Mouse (Mus musculus) neural tube, embryonic 15.5 days (tissue): ENCODE measurements around the gene Ikzf4. TPM values are rescaled to one million over a fixed set of nuclear protein-coding genes. Genes with fewer than 3 reads are reported as not detected.
A peak's percentile ranks its signal among the peaks of the same experiment; 100 is the strongest.

Experiments
- ATAC-seq: fragments of 200-750 bp; cut with Nextera tagmentation; 2 replicates; pipeline ENCODE4 v1.8.0; 2017; ENCODE audit warnings: mild to moderate bottlenecking, moderate TSS enrichment, moderate library complexity; ENCODE audit not compliant: low FRiP score
- H3K27ac ChIP-seq: fragments of 300-500 bp; sonication (generic); replicated peaks from 2 replicates; pipeline ENCODE4 v1.5.1; 2015; ENCODE audit warnings: mild to moderate bottlenecking, inconsistent platforms
- H3K27me3 ChIP-seq: fragments of 300-500 bp; sonication (generic); replicated peaks from 2 replicates; pipeline ENCODE4 v1.6.1; 2015; ENCODE audit warnings: inconsistent platforms
- H3K36me3 ChIP-seq: fragments of 300-500 bp; sonication (generic); 2 replicates; pipeline ENCODE4 v1.6.1; 2015; ENCODE audit warnings: inconsistent platforms
- H3K4me1 ChIP-seq: fragments of 300-500 bp; sonication (generic); 2 replicates; pipeline ENCODE4 v1.6.1; 2015; ENCODE audit warnings: inconsistent platforms
- H3K4me2 ChIP-seq: fragments of 300-500 bp; sonication (generic); 2 replicates; pipeline ENCODE4 v1.6.1; 2015; ENCODE audit warnings: inconsistent platforms, mild to moderate bottlenecking, moderate library complexity
- H3K4me3 ChIP-seq: fragments of 300-500 bp; sonication (generic); replicated peaks from 2 replicates; pipeline ENCODE4 v1.5.1; 2015; ENCODE audit warnings: mild to moderate bottlenecking, inconsistent platforms
- H3K9ac ChIP-seq: fragments of 300-500 bp; sonication (generic); replicated peaks from 2 replicates; pipeline ENCODE4 v1.6.1; 2015; ENCODE audit warnings: mild to moderate bottlenecking, inconsistent platforms
- H3K9me3 ChIP-seq: fragments of 300-500 bp; sonication (generic); replicated peaks from 2 replicates; pipeline ENCODE4 v1.6.1; 2016; ENCODE audit warnings: inconsistent platforms
- WGBS: fragments of 180-500 bp; shearing (Covaris S2); methylation state at CpG from one replicate; pipeline ENCODE4 v1.1.7; 2015; ENCODE audit warnings: mixed read lengths; 5-methylcytosine and 5-hydroxymethylcytosine counted together
- polyA plus RNA-seq: library from polyadenylated mRNA; unstranded; fragments of >200 nt; fragmentation: Nextera tagmentation; extraction: Ambion mirVana; gene quantifications from 2 replicates; pipeline ENCODE4 v1.2.1, GENCODE M21; 2015

The Ikzf4 gene
- polyA plus RNA-seq, 1 experiment from 2014 or later: 17.0 TPM

- no peak overlapping the region for H3K4me3 ChIP-seq
- no peaks in the 10 kb centered on the region for H3K27me3 ChIP-seq
- ATAC-seq: no peak
- WGBS: 78% methylated on average over 2 of the region's 2 CpGs
- H3K36me3 ChIP-seq: no peaks in the 10 kb centered on the region
- H3K9me3 ChIP-seq: no peaks in the 10 kb centered on the region
- no peak overlapping the region for H3K27ac ChIP-seq
- no peak overlapping the region for H3K9ac ChIP-seq
- no peak overlapping the region for H3K4me2 ChIP-seq
- no peaks in the 10 kb centered on the region for H3K4me1 ChIP-seq
Observed at GRCm38 (mm10) chr10:128598476-128598875, 47.3 kb downstream of the Ikzf4 start.

- peaks cover 19% of the 10 kb centered on the region for H3K27me3 ChIP-seq
- no peak overlapping the region for H3K9ac ChIP-seq
- H3K4me2 ChIP-seq: no peak overlapping the region
- WGBS: 63% methylated on average over 5 of the region's 5 CpGs
- no peak overlapping the region for H3K27ac ChIP-seq
- ATAC-seq: no peak
- no peaks in the 10 kb centered on the region for H3K9me3 ChIP-seq
- no peaks in the 10 kb centered on the region for H3K36me3 ChIP-seq
- peaks cover 19% of the 10 kb centered on the region for H3K4me1 ChIP-seq
- H3K4me3 ChIP-seq: no peak overlapping the region
Observed at GRCm38 (mm10) chr10:128592797-128593196, 53.0 kb downstream of the Ikzf4 start.

- H3K27ac ChIP-seq: no peak overlapping the region
- no peak overlapping the region for H3K9ac ChIP-seq
- no peak for ATAC-seq
- no peak overlapping the region for H3K4me2 ChIP-seq
- 92% methylated on average over 6 of the region's 6 CpGs for WGBS
- H3K36me3 ChIP-seq: no peaks in the 10 kb centered on the region
- H3K9me3 ChIP-seq: no peaks in the 10 kb centered on the region
- no peak overlapping the region for H3K4me3 ChIP-seq
- H3K27me3 ChIP-seq: peaks cover 32% of the 10 kb centered on the region
- peaks cover 19% of the 10 kb centered on the region for H3K4me1 ChIP-seq
Observed at GRCm38 (mm10) chr10:128591436-128591835, 54.4 kb downstream of the Ikzf4 start.

GRCm38 (mm10) chr10:128590193-128590690 lies 55.5 kb downstream of the Ikzf4 start:
- Histone ChIP-seq H3K27ac (peak overlapping the region; percentile 33; the same call in 1 of the 2 replicates), H3K27me3 (peaks cover 37% of the 10 kb centered on the region), H3K4me1 (peaks cover 19% of the 10 kb centered on the region), H3K4me3 (peak overlapping the region; percentile 56), H3K9ac (peak overlapping the region; percentile 44), H3K36me3 (no peaks in the 10 kb centered on the region), H3K9me3 (no peaks in the 10 kb centered on the region), H3K4me2 (peak overlapping the region; percentile 99)
- under 1% methylated on average over 40 of the region's 43 CpGs for WGBS
- ATAC-seq: peak; percentile 40; the same call in 1 of the 2 replicates

- no peak for ATAC-seq
- peak within 1 kb of the TSS; percentile 33; the same call in 1 of the 2 replicates for H3K27ac ChIP-seq
- 0% methylated on average over 43 of the region's 43 CpGs for WGBS
- peaks cover 41% of the 10 kb centered on the region for H3K27me3 ChIP-seq
- peak within 1 kb of the TSS; percentile 44 for H3K9ac ChIP-seq
- H3K36me3 ChIP-seq: no peaks in the 10 kb centered on the region
- no peaks in the 10 kb centered on the region for H3K9me3 ChIP-seq
- peak within 1 kb of the TSS; percentile 99 for H3K4me2 ChIP-seq
- H3K4me3 ChIP-seq: peak within 1 kb of the TSS; percentile 56
- H3K4me1 ChIP-seq: peaks cover 19% of the 10 kb centered on the region
Observed at GRCm38 (mm10) chr10:128589464-128590192, 56.2 kb downstream of the Ikzf4 start, which contains the start of gene Erbb3. Erbb3 (minus strand) TSS chr10:128589652.

GRCm38 (mm10) chr10:128588775-128589463 lies 56.9 kb downstream of the Ikzf4 start:
- WGBS: 2% methylated on average over 23 of the region's 23 CpGs
- Histone ChIP-seq H3K9ac (peak overlapping the region; percentile 44), H3K9me3 (no peaks in the 10 kb centered on the region), H3K27ac (0 out of 2 replicates have a peak overlapping the region, but pooled peaks have one; percentile 28), H3K4me1 (peaks cover 19% of the 10 kb centered on the region), H3K4me2 (peak overlapping the region; percentile 99), H3K27me3 (peaks cover 46% of the 10 kb centered on the region), H3K36me3 (no peaks in the 10 kb centered on the region), H3K4me3 (peak overlapping the region; percentile 56)
- ATAC-seq: no peak

GRCm38 (mm10) chr10:128588136-128588535 lies 57.7 kb downstream of the Ikzf4 start:
- peak overlapping the region; percentile 56 for H3K4me3 ChIP-seq
- peaks cover 19% of the 10 kb centered on the region for H3K4me1 ChIP-seq
- 0 out of 2 replicates have a peak overlapping the region, but pooled peaks have one; percentile 23 for H3K27ac ChIP-seq
- H3K9ac ChIP-seq: no peak overlapping the region
- H3K4me2 ChIP-seq: peak overlapping the region; percentile 99
- no peaks in the 10 kb centered on the region for H3K36me3 ChIP-seq
- no peak for ATAC-seq
- peaks cover 49% of the 10 kb centered on the region for H3K27me3 ChIP-seq
- WGBS: 31% methylated on average over 1 of the region's 1 CpGs
- no peaks in the 10 kb centered on the region for H3K9me3 ChIP-seq

GRCm38 (mm10) chr10:128587697-128588096 lies 58.1 kb downstream of the Ikzf4 start:
- Histone ChIP-seq H3K4me1 (peaks cover 19% of the 10 kb centered on the region), H3K36me3 (no peaks in the 10 kb centered on the region), H3K9me3 (no peaks in the 10 kb centered on the region), H3K4me3 (peak overlapping the region; percentile 56; the same call in 1 of the 2 replicates), H3K4me2 (peak overlapping the region; percentile 17; the same call in 1 of the 2 replicates), H3K27ac (0 out of 2 replicates have a peak overlapping the region, but pooled peaks have one; percentile 37), H3K27me3 (peaks cover 49% of the 10 kb centered on the region), H3K9ac (no peak overlapping the region)
- 57% methylated on average over 8 of the region's 8 CpGs for WGBS
- ATAC-seq: no peak

GRCm38 (mm10) chr10:128587120-128587519 lies 58.7 kb downstream of the Ikzf4 start:
- Histone ChIP-seq H3K9me3 (no peaks in the 10 kb centered on the region), H3K27me3 (peaks cover 49% of the 10 kb centered on the region), H3K9ac (no peak overlapping the region), H3K4me1 (peaks cover 19% of the 10 kb centered on the region), H3K27ac (0 out of 2 replicates have a peak overlapping the region, but pooled peaks have one; percentile 37), H3K4me3 (no peak overlapping the region), H3K4me2 (peak overlapping the region; percentile 17), H3K36me3 (no peaks in the 10 kb centered on the region)
- WGBS: 60% methylated on average over 4 of the region's 4 CpGs
- ATAC-seq: no peak

GRCm38 (mm10) chr10:128586546-128586945 lies 59.2 kb downstream of the Ikzf4 start:
- H3K27ac ChIP-seq: no peak overlapping the region
- H3K4me3 ChIP-seq: no peak overlapping the region
- peaks cover 19% of the 10 kb centered on the region for H3K4me1 ChIP-seq
- H3K4me2 ChIP-seq: peak overlapping the region; percentile 17
- ATAC-seq: no peak
- WGBS: 5% methylated on average over 1 of the region's 1 CpGs
- H3K9ac ChIP-seq: no peak overlapping the region
- no peaks in the 10 kb centered on the region for H3K9me3 ChIP-seq
- H3K27me3 ChIP-seq: peaks cover 49% of the 10 kb centered on the region
- H3K36me3 ChIP-seq: no peaks in the 10 kb centered on the region

GRCm38 (mm10) chr10:128584386-128584785 lies 61.4 kb downstream of the Ikzf4 start:
- Histone ChIP-seq H3K36me3 (no peaks in the 10 kb centered on the region), H3K4me3 (no peak overlapping the region), H3K9ac (no peak overlapping the region), H3K27me3 (peaks cover 46% of the 10 kb centered on the region), H3K4me1 (peaks cover 6% of the 10 kb centered on the region), H3K9me3 (no peaks in the 10 kb centered on the region), H3K4me2 (no peak overlapping the region), H3K27ac (no peak overlapping the region)
- 7% methylated on average over 4 of the region's 4 CpGs for WGBS
- ATAC-seq: no peak
